Mouse (Mus musculus): ENCODE measurements at regions not wholly inside any gene's neighbourhood (a gene's known extent, or its start where the extent isn't known, plus 50 kb on each side); places are given as distances from the start of the nearest gene placed in this dataset.

DNA sequence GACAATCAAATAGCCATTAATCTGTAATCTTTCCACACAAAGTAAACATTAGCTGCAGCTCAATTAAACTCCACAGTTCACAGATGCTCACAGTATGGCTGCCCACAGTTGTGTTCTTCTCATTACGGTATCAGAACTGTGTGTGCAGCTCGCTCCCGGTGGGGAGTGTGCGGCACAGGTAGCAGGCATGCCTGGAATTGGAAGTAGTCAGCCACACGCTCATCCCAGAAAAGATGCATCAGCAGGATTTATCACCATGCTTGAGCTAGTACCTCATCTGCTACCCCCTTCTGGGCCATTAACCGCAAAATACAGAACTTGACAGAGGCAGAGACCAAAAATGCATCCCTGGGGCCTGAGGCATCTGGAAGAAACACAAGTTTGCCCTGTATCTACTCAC is 437.8 kb downstream of the Adam3 start:
- DNase-seq (ENCODE audit: low spot score) = no peak

DNA sequence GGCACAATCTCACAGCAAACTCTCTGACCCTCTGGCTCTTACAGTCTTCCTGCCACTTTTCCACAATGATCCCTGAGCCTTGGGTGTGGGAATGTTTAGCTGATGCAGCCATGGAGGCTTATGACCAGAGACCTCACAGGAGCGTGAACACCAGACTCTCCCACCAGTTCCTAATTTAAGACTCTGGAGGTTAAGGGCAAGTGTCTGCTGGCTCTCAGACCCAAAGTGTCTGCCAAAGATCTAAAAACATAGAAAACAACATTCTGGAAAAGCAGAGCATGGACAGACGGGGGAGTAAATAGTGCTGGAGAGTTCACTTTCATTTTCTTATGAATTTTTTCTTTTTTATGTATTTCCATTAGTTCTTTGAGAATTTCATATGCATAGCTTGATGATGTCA is 440.7 kb downstream of the Adam3 start:
- no peak for DNase-seq (ENCODE audit: low spot score)

DNA sequence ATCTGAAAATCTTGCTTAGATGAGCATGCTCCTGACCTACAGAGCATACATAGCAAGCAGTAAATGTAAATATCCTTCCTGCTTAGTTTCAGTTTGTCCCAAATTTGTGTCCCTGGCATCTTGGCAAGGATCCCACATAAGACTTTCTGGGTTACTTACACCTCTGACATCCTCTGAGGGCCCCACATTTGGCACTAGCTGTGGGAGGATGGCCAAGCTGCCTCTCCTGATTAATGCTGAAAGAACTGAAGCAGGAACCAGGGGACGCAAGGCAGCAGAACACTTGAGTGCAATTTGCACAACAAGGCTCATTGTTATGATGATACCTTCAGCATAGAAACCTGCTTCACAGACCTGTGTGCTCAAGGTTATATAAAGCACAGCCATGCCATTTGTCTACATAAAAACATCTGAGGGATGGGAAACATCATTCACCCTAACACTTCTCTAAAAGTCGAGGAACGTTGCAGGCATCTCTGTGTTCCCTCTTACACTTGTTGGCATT is 441.7 kb downstream of the Adam3 start:
- DNase-seq (ENCODE audit: low spot score) = no peak

DNA sequence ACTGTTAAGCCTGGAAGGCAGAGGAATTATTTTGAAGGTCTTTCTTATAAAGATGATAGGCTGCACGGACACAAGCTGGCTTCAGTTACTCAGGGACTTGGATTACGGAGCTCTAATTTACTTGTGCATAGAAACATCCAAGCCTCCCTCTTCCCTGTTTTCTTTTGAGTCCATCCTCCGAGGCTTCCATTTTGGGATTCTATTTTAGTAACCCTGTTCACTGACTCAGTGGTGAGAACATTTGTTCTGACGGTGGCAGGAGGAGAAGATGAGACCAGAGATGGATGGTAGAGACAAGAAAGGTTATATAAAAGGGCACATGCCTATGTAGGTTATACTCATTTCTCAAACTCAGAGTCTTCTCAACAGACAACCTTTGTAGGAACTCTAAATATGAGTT is 445.4 kb downstream of the Adam3 start:
- no peak for DNase-seq (ENCODE audit: low spot score)

DNA sequence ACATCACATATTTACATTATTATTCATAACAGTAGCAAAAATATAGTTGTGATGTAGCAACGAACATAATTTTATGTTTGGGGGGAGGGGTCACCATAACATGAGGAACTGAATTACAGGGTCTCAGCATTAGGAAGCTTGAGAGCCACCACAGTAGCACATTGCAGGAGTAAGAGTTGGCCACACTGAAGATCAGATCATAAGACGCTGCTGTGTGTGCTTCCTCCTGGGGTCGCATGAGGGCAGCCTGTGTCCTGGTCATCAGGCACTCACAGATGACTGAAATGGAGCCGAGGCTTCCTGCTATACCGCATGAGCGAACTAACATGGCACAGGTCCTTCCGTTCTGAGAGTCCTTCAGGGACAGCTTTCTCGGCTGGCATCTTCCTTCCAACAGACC is 447.3 kb downstream of the Adam3 start:
- no peak for DNase-seq (ENCODE audit: low spot score)

DNA sequence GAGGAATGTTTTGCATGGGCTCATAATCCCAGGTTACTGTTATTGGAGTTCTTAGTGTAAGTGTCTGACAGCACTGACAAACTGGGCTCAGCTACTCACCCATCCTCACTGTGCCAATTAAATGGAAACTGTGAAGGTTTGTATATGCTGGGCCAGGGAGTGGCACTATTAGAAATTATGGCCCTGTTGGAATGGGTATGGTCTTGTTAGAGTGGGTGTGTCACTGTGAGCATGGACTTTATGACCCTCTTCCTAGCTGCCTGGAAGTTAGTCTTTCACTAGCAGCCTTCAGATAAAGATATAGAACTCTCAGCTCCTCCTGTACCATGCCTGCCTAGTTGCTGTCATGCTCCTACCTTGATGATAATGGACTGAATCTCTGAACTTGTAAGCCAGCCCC is 464.3 kb downstream of the Adam3 start:
- no peak for DNase-seq (ENCODE audit: low spot score)

DNA sequence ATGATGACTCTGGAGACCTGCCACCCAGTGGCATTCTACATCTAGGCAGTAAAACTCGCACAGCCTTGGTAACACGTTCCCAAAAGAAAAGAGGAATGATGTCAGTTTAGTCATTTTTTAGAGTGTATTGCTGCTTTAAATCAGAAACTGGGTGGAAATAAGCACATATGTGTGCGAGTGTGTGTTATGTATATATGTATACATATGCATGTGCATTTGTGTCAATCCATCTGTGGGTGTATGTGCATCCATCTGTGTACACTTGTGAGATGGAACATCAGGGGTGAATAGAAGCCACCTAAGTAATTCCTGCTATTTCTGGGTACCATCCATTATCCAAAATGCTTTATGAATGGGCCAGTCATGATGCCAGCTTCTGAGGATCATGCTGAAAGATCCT is 467.0 kb downstream of the Adam3 start:
- no peak for DNase-seq (ENCODE audit: low spot score)

DNA sequence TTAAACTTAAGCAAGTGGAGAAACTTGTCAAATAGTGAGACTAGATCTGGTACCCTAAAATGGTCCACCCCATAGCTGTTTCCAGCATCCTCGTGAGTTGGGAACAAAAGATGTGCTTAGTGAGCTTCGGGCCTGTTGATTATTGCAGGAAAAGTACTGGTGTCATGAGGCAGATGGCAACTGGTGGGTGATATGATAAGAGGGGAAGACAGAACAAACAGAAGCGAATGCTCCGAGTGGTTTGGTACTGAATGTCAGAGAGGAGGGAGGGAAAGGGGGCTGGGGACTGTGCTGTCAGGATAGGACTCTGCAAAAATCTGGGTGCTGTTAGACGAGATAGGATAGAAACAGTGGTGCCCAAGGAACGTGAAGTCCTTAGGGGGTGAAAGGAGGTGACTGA is 483.4 kb downstream of the Adam3 start:
- DNase-seq (ENCODE audit: low spot score) = no peak

DNA sequence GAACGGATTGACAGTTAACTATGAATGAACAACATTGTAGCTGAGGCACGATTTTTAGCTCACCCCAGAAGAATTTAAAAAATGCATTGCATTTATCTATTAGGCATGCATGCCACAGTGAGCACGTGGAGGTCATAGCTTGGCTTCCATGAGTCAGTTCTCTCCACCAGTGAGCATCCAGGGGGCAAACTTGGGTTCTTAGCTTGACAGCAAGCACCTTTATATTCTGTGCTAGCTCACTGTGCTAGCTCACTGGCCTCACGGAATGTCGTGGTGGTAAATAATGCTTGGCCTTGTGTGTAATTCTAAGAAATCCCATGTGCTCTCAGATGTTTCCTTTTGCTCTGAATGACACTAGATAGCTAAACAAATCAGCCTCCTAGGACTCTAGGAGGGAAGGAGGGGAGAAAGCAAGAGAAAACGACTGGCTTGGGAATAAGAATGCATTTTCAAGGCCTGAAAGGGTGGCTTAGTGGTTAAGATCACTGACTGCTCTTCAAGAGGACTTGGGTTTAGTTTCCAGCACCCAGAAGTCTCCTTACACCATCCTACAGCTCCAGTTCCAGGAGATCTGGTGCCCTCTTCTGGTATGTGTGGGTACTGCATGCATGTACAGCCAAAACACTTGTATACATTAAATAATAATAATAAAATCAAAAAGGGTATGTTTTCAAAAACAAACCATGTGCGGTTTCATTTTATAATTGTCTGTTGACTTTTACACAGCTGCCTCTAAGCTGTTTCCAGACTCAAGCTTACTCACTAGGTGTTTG is 485.3 kb downstream of the Adam3 start:
- peak; percentile 14 for DNase-seq (ENCODE audit: low spot score)

DNA sequence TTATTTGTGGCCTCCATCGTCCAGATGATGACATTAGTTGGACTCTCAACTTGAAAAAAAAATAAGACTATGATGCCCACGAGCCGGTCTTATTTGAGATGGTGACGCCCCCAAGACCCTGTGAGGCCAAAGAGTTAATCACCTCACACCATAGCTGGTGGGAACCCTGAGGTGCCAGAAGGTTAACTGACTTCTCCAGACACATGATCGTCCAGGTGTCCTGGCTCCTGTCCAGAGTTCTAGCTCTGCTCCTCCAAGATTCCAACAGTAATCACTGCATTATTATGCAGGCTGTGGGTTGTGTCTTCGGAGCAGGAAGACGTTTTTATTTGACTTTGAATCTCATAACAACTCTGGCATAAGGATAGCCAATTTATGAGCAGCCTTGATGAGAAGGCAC is 490.7 kb downstream of the Adam3 start:
- no peak for DNase-seq (ENCODE audit: low spot score)

DNA sequence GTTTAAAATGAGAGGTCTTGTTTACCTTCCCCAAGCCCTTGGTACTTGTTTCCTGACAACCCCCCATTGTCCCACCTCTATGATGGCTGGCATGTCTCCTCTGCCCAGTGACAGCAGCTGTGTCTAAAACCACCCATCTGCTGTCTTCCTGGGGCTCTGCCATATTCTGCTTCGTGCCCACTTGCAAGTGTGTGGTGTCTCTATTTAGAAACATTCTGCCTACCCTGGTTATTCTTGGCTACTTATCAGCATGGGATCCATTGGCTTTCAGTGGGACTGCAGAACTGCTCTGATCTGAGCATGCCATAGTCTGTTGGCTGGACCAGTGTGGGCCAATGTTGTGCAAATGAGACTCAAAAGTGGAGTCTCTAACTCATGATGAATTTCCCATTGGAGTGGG is 497.5 kb downstream of the Adam3 start:
- DNase-seq (ENCODE audit: low spot score) = no peak

DNA sequence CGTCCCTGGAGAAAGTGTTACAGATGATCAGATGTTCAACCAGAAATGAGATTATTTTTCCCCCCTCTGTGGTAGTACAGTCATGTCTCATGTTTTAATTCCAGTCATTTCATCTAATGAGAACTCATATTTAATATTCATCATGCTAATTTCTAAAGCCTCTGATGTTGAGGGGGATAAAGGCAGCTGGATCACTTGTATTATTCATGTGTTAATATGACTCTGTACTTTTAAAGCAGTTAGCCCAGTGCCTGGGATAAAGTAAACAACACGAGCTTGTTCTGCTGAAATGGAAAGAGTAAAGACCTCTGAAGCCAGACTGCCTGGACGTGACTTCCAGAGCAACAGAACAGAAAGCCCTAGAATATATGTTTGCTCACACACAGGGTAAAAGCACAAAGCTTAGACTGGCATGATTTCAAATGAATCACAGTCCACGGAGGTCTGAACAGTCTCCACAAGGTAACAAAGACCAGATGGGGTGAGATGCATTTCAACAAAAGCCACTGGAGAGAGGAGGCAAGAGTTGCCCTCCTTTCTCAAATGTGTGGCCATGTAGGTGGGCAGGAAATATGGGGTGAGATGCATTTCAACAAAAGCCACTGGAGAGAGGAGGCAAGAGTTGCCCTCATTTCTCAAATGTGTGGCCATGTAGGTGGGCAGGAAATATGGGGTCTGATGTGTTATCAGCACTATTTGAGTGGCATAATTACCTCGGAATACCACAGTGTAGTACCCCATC is 498.1 kb downstream of the Adam3 start:
- DNase-seq (ENCODE audit: low spot score) = no peak

DNA sequence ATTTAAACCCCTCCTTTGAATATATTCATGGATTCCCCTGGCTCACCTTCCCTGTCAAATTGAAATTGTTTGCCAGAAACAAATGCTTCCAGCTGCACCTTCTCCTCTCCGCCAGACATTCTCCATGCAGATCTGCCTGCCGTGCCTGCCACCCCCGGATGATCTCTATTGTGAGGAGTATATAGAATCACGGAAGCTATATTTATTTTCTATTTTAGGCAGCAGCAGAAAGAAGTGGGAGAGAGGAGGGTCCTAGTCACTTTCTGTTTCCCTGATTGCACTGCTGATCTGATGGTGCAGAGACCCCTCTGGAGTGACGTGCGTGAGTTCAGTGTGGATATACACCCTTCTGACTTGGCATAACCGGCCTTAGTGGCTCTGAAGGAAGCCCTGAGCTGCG is 505.4 kb downstream of the Adam3 start:
- no peak for DNase-seq (ENCODE audit: low spot score)

DNA sequence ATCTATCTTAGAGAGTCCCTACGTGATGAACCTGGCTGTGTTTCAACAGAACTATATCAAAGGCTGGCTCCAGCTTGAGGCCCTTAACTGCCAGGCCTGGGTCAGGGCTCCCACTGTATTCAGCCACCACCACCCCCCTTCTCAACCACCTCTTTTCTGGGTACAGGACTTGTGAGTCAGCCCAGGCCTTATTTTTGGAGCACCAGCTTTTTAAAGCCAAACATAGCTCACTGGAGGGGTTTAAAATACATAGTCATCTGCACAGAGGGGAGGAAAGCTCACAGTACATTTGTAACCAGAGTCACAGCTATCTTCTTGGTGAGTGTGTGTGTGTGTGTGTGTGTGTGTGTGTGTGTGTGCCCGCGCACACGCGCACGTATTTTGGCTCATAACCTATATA is 509.0 kb downstream of the Adam3 start:
- no peak for DNase-seq (ENCODE audit: low spot score)

DNA sequence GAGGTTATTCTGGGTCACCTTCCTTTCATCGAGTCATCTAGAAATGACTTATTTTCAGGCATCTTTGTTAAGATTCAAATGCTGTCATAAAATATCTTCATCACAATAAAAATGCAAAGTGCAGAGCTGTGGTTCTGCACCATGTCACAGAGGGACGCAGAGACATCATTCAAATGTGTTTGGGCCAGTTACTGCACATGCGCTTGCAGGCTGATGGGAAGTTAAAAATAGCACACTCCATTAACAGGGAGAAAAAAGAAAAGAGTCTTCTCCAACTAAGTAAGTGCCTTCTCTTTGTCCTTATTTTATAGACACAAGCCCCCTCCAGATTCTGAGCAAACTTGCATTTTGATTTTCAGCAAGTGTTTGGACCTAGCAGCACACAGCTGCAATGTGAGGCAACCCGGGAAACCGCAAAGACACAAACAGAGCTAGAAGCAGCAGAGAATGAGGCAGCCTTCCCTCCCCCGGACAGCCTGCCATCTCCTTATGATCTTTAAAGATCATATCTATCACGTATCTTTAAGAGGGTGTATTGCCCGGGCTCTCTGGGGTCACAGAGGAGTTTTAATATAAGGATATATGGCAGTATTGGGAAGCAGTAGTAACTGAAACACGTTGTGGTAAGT is 510.0 kb downstream of the Adam3 start:
- no peak for DNase-seq (ENCODE audit: low spot score)

DNA sequence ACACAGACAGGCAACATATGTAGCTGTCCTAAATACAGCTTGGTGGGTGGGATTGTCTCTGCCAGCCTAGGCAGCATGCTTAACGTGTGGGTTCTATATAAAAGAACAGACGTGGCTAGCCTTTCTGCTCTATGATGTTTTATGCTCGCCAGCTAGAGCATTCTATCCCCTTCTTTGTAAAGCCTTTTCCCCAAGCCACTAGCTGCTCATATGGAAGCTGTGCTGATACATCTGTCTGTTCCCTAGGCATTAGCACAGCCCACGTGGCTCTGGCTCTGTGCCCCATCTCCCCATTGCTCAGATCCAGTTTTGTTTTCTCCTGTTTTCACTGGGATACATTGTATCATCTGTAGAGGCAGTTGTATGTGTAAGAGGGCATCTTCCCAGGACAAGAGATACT is 511.3 kb downstream of the Adam3 start:
- no peak for DNase-seq (ENCODE audit: low spot score)

DNA sequence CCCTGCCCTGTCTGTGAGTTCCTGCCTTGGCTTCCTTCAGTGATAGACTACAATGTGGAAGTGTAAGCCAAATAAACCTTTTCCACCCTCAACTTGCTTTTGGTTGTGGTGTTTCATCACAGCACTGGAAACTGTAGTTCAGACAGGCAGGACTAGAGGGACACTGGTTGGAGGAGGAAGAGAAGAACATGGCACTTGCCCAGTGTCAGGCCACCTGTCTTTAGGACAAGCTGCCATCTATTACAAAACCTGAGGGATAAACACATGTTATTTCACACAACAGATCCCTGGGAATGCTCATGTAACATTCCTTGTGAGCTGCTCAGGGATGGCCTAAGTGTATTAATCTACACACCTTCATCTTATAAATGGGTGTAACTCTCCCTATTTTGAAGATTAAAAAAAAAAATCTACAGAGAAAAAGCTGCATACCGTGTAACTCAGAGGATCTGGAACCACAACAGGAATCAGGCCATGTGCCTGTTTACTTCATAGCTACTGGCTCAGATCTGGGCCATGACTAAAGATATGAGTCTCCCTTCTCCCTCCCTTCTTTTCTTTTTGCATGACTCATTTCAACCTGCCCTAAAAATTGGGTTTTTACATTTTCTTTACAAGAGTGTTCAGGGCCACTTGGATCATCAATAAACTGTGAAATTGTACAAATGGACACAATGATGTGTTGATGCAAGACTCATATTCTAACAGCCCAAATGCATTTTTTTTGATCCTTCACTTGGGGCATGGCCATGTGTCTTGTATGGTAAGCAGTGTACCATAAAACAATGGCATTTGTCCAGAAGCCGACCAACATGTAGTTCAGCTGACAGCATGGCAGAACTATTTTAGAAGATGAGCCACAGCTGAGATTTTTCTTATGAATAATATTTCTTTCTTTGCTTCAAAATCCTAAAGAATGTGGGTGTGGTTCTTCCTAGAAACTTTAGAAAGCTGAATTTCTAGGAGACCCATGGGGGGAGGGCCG is 513.1 kb downstream of the Adam3 start:
- DNase-seq (ENCODE audit: low spot score) = no peak

DNA sequence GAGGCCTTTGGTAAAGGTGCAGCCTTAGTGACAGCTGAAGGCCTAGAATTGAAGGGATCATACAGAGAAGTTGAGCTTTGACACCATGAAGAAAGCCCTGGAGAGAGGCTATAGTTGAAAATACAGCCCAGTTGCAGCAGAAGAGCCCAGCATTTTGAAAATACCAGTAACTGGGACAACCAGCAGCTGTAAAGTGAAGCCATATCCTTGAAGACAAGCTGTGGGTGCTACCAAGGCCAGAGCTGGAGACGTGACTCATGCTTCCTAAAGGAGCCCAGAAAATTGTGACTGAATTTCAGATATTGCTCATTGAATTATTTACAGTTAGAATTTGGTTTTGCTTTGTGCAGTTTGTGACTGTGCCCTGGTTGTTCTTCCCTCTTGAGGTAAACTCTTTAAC is 514.6 kb downstream of the Adam3 start:
- DNase-seq (ENCODE audit: low spot score) = no peak
